Mouse (Mus musculus): Measurements from ENCODE around the gene Psmd1. TPM values are rescaled to one million over a fixed set of nuclear protein-coding genes. Genes with fewer than 3 reads are reported as not detected.

Gene Psmd1
- polyA plus RNA-seq, 1 experiment, result 89.0 TPM

GRCm38 (mm10) chr1:86045848-86046805 lies 18.1 kb upstream of the Psmd1 start, which contains the start of gene 2810459M11Rik:
2810459M11Rik (plus strand) TSS chr1:86045863.
- peak; percentile 56 for DNase-seq (ENCODE audit: low read depth)
- TF ChIP-seq CTCF (IDR thresholded peaks at IDR 0.05; ENCODE audit: borderline replicate concordance, extremely low read depth, insufficient read depth, insufficient read length) (no peak), POLR2A (IDR thresholded peaks at IDR 0.05; ENCODE audit: borderline replicate concordance, extremely low read depth, insufficient read depth, insufficient read length, poor library complexity, severe bottlenecking) (no peak)

- peak; percentile 10 for DNase-seq (ENCODE audit: low read depth)
- TF ChIP-seq CTCF (IDR thresholded peaks at IDR 0.05; ENCODE audit: borderline replicate concordance, extremely low read depth, insufficient read depth, insufficient read length), result no peak
- TF ChIP-seq POLR2A (IDR thresholded peaks at IDR 0.05; ENCODE audit: borderline replicate concordance, extremely low read depth, insufficient read depth, insufficient read length, poor library complexity, severe bottlenecking), result no peak
Observed at GRCm38 (mm10) chr1:86046833-86047563, 17.2 kb upstream of the Psmd1 start.

- TF ChIP-seq CTCF (IDR thresholded peaks at IDR 0.05; ENCODE audit: borderline replicate concordance, extremely low read depth, insufficient read depth, insufficient read length), result no peak
- no peak for TF ChIP-seq POLR2A (IDR thresholded peaks at IDR 0.05; ENCODE audit: borderline replicate concordance, extremely low read depth, insufficient read depth, insufficient read length, poor library complexity, severe bottlenecking)
- no peak for DNase-seq (ENCODE audit: low read depth)
Observed at GRCm38 (mm10) chr1:86048231-86048630, 16.0 kb upstream of the Psmd1 start.

GRCm38 (mm10) chr1:86048744-86049143 lies 15.4 kb upstream of the Psmd1 start:
- DNase-seq (ENCODE audit: low read depth), result no peak
- TF ChIP-seq CTCF (IDR thresholded peaks at IDR 0.05; ENCODE audit: borderline replicate concordance, extremely low read depth, insufficient read depth, insufficient read length), result no peak

DNA sequence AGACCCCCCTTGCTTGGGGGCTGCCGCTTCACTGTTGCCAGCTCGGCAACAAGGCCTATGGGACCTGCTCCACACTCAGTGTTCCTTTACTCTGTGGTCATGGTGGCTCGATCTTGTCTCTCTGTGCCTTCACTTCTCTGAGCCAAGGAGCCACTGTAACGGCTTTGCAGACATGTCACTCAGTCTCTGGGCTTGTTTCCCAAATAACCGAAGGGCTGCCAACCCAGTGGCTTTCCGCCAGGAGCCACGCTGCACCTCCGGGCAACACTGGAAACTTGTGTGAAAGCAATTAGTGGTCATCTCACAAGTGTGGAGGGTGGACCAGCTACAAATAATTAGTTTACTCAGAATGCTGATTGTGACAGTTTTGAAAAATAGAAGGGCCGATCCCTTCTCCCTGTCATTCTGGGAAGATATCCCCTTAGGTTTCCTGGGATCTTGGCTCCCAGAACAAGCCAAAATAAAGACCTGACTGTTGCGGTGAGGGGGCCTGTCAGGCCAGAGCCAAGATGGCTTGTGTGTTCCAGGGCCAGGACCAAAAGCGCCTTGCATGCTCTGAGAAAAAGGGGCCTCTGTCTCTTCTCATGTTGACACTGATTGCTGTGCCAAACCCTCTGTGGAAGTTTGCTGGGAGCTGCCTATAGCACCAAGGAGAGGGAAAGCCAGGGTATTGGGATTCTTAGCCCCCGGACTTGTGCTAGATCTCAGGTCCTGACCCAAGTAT lies 10.8 kb upstream of the Psmd1 start:
- peak; percentile 95 for DNase-seq (ENCODE audit: low read depth)
- TF ChIP-seq CTCF (IDR thresholded peaks at IDR 0.05; ENCODE audit: borderline replicate concordance, extremely low read depth, insufficient read depth, insufficient read length), result no peak
- no peak for TF ChIP-seq POLR2A (IDR thresholded peaks at IDR 0.05; ENCODE audit: borderline replicate concordance, extremely low read depth, insufficient read depth, insufficient read length, poor library complexity, severe bottlenecking)

DNA sequence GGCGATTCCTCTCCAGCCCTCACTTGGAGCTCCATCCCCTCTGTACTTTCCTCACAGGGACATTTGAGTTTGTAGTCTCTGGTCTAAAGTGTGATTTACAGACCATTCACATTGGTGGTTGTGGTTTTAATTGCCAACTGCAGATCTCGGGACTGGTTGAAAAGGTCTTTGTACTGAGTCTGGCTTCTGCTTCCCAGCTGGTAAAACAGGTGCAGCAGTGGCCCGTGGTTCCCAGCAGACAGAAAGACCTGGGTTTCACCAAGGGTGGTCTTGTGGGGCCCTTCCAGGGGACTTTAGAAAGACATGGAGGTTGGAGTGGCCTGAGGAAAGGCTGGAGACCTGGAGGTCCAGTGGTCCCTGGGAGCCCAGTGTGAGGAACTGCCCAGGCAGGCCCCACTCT lies 9.2 kb upstream of the Psmd1 start:
- peak; percentile 56 for DNase-seq (ENCODE audit: low read depth)
- TF ChIP-seq CTCF (IDR thresholded peaks at IDR 0.05; ENCODE audit: borderline replicate concordance, extremely low read depth, insufficient read depth, insufficient read length) (no peak), POLR2A (IDR thresholded peaks at IDR 0.05; ENCODE audit: borderline replicate concordance, extremely low read depth, insufficient read depth, insufficient read length, poor library complexity, severe bottlenecking) (no peak)

DNA sequence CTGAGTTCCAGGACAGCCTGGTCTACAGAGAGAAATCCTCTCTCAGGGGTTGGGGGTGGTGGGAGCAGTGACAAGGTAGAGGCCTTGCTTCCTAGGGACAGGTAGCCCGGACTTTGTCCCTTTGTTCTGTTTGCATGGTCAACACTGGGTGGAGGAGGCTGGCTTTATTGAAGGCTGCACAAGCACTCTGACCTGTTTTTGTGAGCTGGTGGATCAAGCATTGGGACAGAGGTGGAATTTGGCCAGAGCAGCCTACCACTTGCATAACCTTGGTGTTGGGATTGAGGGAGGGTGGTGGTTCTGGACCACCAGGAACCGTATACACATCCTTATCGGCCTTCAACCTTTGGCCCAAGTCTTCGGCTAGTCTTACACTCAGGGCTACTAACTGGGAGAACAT lies 7.9 kb upstream of the Psmd1 start:
- no peak for DNase-seq (ENCODE audit: low read depth)
- TF ChIP-seq POLR2A (IDR thresholded peaks at IDR 0.05; ENCODE audit: borderline replicate concordance, extremely low read depth, insufficient read depth, insufficient read length, poor library complexity, severe bottlenecking) (no peak), CTCF (IDR thresholded peaks at IDR 0.05; ENCODE audit: borderline replicate concordance, extremely low read depth, insufficient read depth, insufficient read length) (no peak)

DNA sequence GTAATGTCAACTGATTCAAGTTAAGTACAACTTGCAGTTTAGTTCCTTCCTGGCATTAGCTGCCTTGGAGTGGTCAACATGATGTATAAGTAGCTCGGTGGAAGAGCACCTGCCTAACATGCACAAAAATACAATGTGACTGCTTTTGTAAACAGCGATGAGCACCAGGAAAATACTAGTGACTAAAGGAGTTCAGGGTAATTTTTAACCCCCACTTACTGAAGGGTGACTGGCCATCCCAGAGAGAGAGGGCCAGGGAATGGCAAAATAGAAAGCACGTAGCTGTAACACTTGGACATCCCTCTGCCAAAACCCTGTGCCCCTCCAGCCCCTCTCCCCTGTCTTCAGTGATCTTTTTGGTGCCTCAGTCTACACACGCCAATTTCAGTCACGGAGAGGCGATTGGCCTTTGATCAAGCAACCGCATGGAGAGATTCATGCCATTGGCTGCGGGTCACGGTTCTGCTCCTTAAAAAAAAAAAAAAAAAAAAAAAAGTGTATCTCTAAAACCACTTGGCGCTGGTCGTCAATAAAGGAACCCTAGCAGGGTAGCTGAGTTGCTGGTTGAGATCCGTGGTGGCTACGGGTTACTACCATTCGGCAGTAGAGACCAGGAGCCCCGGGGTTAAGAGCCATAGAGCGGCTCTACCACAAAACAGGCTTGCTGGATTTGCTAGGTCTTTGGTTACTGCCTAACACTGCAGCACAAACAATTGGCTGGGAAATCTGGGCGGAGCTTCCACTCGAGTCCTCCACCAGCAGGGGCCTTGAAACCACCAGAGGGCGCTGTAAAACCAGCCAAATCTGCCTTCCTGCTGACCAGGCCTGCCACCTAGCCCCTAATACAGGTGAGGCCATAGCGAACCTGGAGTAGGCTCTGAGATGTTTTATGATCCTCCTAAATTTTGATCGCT lies 5.1 kb upstream of the Psmd1 start:
- DNase-seq (ENCODE audit: low read depth), result peak; percentile 97
- TF ChIP-seq CTCF (IDR thresholded peaks at IDR 0.05; ENCODE audit: borderline replicate concordance, extremely low read depth, insufficient read depth, insufficient read length) (peak; percentile 96), POLR2A (IDR thresholded peaks at IDR 0.05; ENCODE audit: borderline replicate concordance, extremely low read depth, insufficient read depth, insufficient read length, poor library complexity, severe bottlenecking) (peak; percentile 35; the same call in 1 of the 2 replicates)

- no peak for DNase-seq (ENCODE audit: low read depth)
- TF ChIP-seq POLR2A (IDR thresholded peaks at IDR 0.05; ENCODE audit: borderline replicate concordance, extremely low read depth, insufficient read depth, insufficient read length, poor library complexity, severe bottlenecking) (no peak), CTCF (IDR thresholded peaks at IDR 0.05; ENCODE audit: borderline replicate concordance, extremely low read depth, insufficient read depth, insufficient read length) (no peak; the same call in 1 of the 2 replicates)
Observed at GRCm38 (mm10) chr1:86062523-86062922, 1.7 kb upstream of the Psmd1 start.

DNA sequence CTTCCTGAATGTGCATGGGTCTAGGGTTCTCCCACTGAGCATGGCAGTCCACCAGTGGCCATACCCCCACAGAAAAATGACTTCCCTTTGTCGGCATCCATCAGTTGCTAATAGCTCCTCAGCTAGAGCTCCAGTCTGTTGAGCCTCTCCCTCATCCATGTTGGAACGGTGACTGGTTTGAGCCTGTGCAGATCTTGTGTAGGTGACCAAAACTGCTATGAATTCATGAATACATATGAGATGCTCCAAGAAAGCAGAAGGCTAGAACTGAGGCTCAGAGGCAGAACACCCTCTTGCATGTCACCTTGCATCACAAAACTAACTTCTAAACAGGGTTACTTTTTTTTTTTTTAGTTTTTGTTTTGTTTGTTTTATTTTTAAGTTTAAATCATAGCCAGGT lies 12.4 kb downstream of the Psmd1 start:
- no peak for DNase-seq (ENCODE audit: low read depth)
- TF ChIP-seq POLR2A (IDR thresholded peaks at IDR 0.05; ENCODE audit: borderline replicate concordance, extremely low read depth, insufficient read depth, insufficient read length, poor library complexity, severe bottlenecking), result no peak
- no peak for TF ChIP-seq CTCF (IDR thresholded peaks at IDR 0.05; ENCODE audit: borderline replicate concordance, extremely low read depth, insufficient read depth, insufficient read length)
